Mouse (Mus musculus): ENCODE measurements around the gene Marcksl1.
A peak's percentile ranks its signal among the peaks of the same experiment; 100 is the strongest.

The Marcksl1 gene

DNA sequence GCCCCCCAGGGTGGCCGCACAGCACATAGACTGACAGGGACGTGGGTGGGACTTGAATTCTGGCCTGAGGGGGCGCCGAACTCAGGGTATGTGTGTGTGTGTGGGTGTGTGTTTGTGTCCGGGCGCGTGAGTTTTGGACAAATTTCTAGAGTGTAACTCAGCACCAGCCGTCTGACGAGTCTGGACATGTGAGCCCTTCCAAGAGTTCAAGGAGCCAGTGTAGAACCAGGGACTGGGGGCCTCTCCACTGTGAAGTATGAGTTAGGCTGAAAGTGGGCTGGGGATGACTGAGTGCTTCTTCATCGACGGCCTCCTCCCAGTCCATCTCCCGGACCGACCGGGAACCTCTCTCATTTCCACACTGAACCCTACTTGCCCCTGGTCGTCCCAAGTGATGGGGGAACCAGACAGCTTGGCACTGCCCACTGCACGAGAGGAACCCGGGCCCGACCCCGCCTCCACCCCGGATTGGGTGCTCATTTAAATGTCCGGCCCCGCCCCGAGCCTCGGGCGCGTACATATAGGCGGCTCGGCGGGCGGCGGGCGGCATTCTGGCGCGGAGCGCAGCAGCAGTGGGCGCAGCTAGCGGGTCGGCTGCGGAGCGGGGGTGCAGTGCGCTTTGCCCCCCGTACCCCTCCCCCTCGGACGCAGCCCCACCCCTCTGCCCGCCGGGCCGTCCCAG, at the start of gene Marcksl1:
Gene Marcksl1, plus strand, starts transcription at position 496 of the 682 bp plus-strand sequence.
- peak; percentile 90 to 94 for DNase-seq

DNA sequence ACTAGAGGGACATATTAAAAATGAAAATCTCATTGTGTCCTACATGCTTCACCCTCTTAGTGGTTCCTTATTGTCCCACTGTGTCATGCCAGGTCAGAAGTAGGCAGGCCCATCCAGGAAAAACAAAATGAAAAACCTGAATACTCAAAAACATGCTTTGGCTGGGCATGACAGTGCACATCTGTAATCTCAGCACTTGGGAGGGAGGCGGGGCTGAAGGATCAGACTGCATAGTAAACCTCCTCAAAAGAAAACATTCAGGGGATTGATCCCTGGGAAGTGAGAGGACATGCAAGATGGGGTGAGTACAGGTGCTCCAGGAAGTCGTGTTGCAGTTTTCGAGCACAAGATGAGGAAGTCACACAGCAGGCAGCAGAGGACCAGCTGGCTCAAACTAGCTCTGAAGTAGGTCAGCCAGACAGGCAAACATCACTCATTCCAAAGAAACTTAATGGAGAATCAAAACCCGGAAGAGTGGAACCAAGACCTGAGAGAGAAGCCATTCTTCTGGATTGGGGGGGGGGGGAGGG, 49.0 kb upstream of the Marcksl1 start:
- no peak for DNase-seq

DNA sequence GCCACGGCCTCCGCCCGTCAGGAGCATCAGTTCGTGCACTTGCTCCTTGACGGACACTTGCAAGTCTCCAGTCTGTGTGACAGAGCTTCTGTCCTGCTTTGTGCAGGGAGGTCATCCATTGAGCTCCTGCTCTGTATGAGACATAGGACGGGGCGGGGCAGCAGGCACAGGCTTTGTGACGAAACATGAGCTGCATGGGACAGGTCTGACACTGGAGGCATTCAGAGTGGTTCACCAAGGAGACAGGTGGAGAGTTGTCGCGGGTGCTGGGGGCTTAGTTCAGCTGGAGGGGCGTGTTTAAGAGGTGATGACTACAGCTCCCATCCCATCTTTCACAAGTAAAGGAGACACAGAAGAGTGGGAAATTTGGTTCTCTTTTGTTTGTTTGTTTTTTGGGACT, 37.3 kb upstream of the Marcksl1 start:
- no peak for DNase-seq

DNA sequence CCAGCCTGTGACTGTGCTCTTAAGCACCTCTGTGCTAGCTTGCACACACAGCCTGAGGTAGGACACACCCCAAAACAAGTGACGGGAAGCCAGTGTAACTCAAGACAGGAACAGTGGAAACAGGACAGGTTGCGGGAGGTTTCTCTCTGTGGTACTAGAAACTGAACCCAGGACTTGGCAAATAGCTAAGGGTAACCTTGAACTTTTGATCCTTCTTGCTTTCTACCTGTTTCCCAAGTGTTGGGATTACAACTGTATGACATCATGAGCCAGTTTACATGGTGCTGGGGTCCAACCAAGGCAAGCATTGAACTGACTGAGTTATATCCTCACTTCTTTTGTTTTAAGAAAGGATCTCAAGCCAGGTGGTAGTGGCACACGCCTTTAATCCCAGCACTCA, 33.5 kb upstream of the Marcksl1 start:
- no peak for DNase-seq

DNA sequence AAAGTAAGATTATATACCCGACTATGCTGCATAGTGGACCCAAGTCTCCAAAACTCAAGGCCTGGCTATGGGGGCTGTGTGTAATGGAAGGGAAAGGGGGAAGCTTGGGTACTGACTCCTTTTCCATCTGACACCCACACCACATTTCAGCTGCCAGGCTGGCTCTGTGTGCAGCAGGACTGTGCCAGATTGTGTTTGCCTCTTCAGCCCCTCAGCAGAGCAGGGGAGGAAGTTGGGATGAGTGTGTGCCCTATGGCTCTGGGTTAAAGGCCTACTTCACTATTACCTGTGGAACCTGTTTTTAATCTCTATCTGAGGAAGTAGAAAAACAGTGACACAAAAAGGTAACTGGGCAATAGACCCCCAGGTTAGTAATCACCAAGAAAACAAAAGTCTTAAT, 32.3 kb upstream of the Marcksl1 start:
- no peak for DNase-seq

DNA sequence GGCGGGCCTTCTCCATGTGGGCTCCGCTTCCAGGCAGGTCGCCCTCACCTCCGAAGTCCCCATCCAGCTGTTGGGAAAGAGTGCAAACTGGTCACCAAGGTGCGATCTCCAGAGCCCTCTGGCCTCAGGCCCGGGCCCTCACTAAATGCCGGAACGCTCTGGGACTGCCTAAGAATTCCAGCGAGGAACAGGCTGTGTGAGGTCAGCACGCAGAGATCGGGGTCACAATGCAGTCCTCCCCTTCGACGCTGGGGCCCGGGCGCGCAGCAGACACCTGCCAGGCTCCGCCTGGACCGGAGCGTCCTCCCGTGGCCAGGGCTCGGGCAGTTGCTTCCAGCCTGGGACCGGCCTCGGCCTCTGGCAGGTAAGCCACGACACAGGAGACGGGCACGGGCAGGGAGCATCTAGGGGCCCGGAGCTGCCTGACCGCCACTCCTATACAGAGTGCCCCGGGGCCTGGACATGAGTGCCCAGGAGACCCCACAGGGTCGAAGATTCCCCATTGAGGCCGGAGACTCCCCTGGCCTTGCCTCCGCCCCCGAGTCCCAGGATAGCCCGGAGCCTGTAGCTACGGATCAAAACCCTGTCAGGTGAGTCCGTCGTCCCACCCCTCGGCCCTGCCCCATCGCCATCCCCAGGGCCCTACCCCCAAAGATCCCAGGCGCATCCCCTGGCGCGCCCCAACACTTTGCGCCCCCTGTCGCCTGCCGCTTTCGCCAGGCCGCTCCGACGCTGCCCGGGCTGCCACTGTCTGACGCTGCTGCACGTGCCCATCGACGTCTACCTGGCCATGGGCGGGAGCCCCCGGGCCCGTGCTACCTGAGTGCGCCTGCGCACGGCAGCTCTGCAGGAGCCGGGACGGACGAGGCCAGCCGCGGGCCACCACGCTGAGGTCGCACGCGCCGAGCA, 22.2 kb upstream of the Marcksl1 start, which contains the start of the genes Tssk3 and Fam229a:
Gene Tssk3, minus strand, starts transcription at position 51 of the 909 bp plus-strand sequence.
Gene Fam229a, plus strand, starts transcription at position 219 of the 909 bp plus-strand sequence.
- DNase-seq = peak; percentile 38 to 69

DNA sequence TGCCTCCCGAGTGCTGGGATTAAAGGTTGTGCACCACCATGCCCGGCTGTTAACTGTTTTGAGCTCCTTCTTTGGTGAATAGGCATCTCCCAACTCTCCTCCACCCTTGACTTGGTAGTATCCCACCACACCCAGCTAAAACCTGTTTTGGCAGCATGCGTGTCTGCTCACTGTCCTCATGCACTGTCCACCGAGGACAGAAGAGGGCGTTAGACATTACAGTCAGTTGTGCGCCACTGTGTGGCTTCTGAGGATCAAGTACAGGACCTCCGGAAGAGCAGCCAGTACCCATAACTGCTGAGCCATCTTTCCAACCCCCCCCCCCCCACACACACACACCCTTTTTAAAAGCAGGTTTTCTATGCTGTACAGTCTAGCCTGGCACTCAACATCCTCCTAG, 18.7 kb upstream of the Marcksl1 start:
- DNase-seq = peak; percentile 38 to 61

DNA sequence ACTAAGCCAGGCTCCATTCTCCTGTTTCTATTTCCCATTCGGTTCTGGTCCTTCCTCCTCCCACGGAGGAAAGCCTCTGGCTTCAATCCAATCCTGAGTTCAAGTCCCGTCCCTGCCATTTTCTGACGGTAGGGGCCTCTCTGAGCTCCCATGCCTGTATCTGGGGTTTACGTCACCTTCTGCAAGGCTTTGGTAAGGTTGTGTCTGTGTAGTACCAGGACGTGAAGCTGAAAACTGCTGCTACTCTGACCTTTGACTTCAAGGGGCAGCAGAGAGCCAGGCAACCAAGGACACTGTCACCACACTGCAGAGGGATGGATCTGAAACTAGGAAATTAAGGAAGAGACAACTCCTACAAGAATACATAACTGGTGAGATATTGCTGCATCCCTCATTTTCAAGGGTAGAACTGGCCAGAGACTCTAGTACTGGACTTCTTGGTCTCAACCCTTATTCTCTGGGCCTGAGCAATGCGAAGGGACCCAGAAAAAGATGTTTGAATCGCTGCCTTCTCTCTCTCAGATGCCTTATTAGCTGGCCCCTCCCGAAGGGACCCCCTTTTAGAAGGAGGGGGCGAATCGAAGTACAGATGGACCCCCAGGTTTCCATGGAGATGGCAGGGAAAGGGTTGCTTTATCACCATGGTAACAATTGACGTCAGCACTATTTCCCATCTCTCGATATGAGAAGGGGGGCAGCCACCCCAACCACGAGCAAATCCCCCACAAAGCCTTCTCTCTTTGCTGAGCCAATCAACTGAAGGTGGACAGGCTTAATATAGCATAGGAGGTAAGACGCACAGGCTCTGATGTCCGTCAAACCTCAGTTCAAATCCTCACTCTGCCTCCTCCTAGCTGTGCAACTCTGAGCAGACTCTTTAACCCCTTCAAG, 17.5 kb upstream of the Marcksl1 start:
- DNase-seq = peak; percentile 31 to 33

DNA sequence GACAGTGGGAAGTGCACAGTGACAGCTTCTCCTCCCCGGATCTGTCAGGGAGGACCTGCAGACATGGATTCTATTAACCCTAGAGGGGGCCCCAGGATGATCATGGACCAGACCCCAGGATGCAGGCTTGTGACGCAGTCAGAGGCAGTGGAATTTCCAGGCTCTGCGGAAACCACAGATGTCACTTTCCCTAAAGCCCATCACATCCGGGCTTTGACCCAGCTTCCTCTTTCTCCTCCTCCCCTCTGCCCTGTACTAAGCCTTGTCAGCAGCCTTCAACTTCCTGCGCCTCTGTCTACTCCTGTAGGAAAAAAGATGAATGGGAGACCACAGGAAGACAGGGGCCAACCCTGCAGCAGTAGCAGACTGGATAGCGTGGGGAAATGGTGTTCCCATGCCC, 16.8 kb upstream of the Marcksl1 start:
- DNase-seq = peak; percentile 63 to 74

DNA sequence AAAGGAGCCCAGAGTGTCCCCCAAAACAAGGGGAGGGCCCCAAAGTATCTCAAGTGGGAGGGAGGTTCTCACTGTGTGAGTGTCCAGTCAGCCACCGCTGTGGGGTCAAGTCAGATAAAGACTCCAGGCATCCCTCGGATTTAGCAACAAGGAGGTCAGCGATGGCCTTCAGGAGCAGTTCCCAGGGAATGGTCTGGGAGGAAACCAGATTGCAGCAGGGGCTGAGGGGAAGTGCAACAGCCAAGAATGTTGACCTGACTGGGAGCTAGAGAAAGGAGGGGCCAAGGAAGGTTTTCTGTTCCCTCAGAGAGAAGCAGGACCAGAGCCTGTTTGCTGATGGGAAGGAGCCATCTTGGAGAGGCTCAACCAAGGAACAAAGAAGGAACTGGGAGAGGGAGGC, 14.4 kb upstream of the Marcksl1 start:
- DNase-seq = peak; percentile 21 to 32

DNA sequence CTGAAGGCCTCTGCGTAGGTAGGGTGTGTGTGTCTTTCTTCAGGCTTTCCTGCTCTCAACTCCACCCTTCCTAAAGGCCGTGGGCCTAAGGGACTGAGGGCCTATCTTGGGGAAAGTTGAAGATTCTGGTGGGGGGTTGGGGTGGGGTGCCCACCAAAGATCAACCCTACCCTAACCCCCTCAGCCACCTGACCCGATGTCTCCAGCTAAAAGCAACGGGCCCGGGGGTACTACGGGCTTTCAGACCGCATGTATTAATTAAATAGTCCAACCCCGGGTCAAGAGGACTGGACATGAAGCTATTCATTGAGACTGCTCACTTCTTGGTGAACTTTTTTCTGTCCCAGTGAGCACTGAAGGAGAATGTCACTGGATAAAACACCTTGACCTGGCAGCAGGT, 13.4 kb upstream of the Marcksl1 start:
- DNase-seq = no peak

DNA sequence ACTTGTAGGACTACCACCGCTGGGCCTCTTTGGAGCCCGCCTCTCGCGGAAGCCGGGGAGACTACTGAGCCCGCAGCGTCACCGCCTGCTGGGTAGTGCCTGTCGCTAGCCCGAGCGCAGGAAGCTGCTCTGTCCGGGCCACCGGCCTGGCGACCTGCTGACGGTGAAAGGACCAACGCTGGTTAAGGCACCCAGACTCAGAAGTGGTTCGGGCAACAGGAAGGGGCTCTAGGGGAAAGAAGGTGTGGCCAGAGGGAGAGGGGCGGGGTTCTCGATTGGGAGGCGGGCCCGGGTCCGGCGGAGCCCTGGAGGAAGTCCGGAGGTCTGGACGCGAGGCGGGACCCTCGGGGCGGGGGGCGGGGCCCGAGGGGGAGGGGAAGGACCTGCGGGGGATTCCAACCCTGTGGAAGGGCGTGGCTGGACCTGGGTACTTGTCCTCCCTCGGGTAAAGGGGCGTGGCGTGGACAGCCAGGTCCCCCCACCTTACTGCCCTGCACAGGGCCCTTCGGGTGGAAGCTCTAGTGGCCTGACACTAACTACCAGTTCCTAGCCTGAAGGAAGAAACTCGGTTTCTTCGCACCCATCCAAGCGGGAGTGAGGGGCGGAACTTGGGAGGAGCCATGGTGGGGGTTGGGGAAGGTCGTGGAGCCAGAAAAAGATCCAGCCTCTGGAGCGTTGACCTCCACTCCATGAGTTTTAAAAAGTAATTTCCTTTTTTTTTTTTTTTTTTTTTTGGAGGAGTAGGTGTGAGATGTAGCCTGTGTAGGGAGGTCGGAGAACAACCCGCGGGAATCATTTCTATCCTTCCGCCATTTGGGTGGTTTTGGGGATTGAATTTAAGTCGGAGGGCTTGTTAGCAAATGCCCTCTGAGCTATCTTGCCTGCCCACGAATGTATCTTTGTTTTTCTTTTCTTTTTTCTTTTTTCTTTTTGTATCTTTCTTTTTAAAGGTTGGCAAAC, 12.5 kb upstream of the Marcksl1 start:
- DNase-seq = peak; percentile 91 to 94

DNA sequence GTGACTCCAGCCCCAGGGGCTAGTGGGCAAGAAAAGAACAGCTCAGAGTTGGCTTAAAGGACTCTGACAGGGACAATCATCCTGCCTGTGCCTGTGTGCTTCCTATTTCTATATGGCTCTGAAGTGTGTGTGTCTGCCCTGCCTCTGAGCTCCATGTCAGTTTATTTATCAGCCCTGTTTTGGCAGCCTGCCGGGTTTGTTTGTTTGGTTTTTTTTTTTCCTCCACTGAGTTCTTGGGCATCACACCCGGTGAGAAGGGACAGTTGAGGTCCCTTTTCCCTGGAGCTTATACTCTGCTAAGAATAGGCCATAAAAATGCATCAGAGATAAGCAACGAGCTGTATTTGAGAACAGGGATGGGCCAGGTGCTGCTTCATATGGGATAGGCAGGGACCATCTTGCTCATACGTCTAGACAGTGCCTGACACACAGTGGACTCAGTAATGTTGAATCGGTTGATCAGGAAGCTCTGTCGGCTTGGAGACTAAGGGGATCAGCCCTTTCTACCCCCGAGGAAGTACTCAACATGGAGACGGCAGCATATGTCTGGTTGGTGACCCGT, 11.0 kb upstream of the Marcksl1 start:
- DNase-seq = no peak

DNA sequence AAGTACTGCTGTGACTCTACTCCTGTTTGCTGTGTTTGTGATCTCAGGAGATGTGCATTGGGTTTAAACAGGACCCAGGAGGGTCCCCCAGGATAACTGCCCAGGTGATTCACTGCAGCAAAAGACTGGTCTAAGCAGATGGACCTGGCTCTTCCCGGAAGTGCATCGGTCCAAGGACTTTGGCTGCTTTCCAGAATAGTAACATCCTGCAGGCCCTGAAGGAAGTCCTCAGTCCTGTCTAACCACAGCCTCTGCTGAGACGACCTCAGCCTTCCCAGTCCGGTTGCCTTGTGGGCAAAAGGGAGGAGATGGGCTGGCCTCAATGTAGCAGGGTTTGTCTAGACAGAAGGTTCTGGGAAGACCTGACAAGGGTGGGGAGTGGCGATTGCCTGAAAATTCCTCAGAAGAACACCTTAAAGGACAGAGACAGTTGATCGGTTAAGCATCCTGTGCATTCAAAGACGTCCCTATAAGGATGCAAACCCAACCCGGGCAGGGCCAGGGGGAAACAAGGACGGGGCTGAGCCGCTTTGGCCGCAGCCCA, 10.4 kb upstream of the Marcksl1 start:
- peak; percentile 32 to 53 for DNase-seq

DNA sequence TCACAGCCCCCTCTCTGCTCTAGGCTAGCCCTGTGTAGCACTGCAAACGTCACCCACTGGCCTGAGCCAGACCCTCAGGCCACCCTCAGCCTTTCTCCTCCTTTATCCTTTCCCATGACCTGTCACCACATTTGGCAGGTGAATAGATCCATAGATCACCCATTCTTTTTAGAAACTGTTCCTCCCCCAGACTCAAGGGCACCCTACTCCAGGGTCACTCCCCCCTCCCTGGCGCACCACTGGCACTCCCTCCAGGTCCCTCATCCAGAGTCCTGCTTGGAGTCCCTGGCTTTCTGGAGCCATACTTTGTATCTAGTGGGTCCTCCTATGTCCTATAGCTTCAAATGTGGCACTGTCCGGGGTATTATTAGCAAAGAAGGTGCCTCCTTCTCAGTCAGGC, 7.9 kb upstream of the Marcksl1 start:
- no peak for DNase-seq

DNA sequence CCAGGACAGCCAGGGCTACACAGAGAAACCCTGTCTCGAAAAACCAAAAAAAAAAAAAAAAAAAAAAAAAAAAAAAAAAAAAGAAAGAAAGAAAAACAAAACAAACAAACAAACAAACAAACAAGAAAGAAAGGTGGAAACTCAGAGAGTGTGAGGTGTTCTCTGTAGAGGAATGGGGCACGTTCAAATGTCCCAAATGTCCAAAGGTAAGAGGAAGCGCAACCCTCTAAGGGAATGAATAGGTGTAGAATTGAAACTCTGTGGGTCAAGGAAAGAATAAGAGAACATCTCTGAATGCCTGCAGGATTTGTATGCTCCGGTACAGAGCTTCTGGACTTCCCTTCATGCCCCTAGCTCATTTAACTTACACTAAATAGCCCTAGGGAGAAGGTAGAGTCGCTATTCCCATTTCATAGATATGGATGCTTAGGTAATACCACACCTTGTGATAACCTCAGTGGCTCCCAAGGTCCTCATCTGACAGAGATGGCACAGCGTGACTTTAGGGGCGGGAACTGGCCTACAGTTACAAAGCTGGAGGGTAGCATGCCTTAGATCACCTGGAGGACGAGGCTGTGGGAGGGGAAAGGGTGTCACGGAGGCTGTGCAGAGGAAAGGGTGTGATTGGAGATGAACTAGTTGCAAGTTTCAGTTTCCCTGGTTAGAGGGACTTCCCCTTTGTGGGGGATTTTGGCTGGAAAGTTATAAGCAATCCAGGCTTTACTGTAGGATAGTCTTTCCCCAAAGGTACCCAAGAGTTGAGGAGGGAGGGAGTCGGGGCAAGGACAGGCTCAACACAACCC, 5.7 kb upstream of the Marcksl1 start:
- DNase-seq = no peak

DNA sequence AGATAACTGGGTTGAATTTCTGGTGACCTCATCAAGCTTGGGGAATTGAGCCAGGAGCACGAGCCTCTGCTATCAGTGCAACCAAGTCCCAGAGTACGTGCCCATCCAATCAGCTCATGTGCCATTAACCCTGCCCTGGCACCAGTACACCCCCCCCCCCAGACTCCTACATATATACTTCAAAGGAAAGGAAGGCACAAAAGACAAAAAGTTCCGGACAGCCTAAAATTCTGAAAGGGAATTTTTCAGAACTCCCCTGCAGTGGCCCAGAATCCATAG, 5.2 kb upstream of the Marcksl1 start:
- DNase-seq = no peak

DNA sequence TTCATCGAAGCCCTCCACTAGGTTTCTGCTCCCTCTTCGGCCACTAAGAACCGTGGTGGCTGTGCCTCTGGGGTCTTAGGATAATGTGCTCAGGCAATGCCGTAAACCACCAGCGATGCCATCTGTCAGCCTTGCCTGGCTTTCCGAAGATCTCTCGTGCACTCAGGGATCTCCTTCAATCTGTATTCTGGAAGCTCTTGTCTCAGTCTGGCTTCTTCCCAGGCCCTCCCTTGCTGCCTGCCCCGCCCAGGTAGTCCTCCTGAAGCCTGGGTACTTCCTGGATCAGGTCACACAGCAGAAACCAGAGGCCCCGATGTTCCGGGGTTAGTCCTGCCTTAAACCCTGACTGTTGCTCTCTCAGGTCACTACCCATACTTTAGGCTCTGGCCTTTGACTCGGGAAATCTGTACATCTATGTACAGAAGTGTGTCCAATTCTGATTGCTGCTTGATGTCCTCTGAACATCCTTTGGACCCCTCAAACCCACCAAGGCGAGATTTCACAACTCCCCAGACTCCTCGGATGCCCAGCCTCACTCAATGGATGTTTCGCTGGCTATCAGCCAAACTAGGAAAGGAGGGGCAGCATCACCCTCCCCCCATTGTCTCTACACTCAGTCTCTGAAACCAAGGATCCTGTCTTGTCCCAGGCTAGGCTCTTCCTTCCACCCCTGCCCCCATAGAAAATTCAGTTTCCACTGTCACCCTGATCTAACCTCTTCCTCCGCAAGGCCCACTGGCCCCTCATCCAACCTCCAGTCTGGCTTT, 4.4 kb upstream of the Marcksl1 start:
- peak; percentile 46 to 49 for DNase-seq

DNA sequence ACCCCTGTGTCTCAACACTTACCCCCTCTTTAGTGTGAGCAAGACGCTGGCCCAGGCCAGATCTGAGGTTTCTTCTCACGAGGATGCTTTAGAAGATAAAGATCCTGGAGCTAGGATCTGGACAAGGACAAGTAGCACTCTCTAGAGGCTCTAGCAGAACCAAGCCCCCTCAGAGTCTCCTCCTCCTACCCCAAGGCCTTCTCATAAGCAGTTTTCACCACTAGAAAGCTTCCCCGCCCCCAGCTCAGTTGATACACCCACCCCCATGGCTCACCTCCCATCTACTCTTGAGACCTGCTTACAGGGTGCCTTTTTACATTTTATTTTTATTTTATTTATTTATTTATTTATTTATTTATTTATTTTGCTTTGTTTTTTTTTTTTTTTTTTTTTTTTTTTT, 3.7 kb upstream of the Marcksl1 start:
- DNase-seq = no peak
